Mouse (Mus musculus) thymus, adult 2 months (tissue): ENCODE results near the gene Rbm39.

Experiments used
- CTCF ChIP-seq: fragments of 200-500 bp; IDR thresholded peaks from 2 replicates; pipeline ENCODE4 v1.5.1; 2012; ENCODE audit warnings: mild to moderate bottlenecking, control low read depth, low read length, moderate library complexity, borderline replicate concordance; ENCODE audit not compliant: control insufficient read depth, poor library complexity, insufficient read depth; ENCODE audit errors: extremely low read depth
- POLR2A ChIP-seq: fragments of 200-500 bp; IDR thresholded peaks from 2 replicates; pipeline ENCODE4 v1.6.1; 2012; ENCODE audit warnings: mild to moderate bottlenecking, low read length, control low read depth, moderate library complexity; ENCODE audit not compliant: control insufficient read depth, poor library complexity, insufficient read depth; ENCODE audit errors: extremely low read depth

DNA sequence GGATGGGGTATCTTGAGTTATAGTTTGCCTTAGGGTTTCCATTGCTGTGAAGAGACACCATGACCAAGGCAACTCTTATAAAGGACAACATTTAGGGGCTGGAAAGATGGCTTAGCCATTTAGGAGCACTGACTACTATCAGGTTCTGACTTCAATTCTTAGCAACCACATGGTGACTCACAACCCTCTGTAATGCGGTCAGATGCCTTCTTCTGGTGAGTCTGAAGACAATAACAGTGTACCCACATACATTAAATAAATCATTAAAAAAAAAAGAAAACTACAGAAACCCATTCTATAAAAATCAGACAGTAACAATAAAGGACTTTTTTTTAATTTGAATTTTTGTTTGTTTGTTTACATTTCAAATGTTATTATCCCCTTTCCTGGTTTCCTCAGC is 49.1 kb upstream of the Rbm39 start:
- TF ChIP-seq POLR2A: no peak
- no peak for TF ChIP-seq CTCF
